Mouse (Mus musculus) erythroblast, embryonic 14.5 days (primary cell): ENCODE data around the gene Ctnna3.

Experiments
- GATA1 ChIP-seq: IDR thresholded peaks from 2 replicates; pipeline ENCODE4 v1.6.1; 2012; ENCODE audit warnings: low read length, inconsistent platforms, mixed read lengths
- TAL1 ChIP-seq: IDR thresholded peaks from 3 replicates; pipeline ENCODE4 v1.6.1; 2012; ENCODE audit warnings: low read length, inconsistent platforms, mixed read lengths

GRCm38 (mm10) chr10:63927334-63927733 is 497.4 kb downstream of the Ctnna3 start, which contains the start of gene Gm10118:
- TF ChIP-seq TAL1: no peak
- no peak for TF ChIP-seq GATA1
